Mouse (Mus musculus) bone marrow, adult 2 months (tissue): ENCODE measurements around the gene Tsga13. TPM values are rescaled to one million over a fixed set of nuclear protein-coding genes. Genes with fewer than 3 reads are reported as not detected.

Source experiments
- H3K27ac ChIP-seq: fragments of 200-500 bp; 2 replicates; pipeline ENCODE4 v1.5.1; 2012; ENCODE audit warnings: low read depth, mild to moderate bottlenecking, control low read depth, inconsistent platforms, low read length; ENCODE audit not compliant: control insufficient read depth, poor library complexity, insufficient read depth
- H3K4me1 ChIP-seq: fragments of 200-500 bp; 2 replicates; pipeline ENCODE4 v1.6.1; 2011; ENCODE audit warnings: low read length; ENCODE audit not compliant: control insufficient read depth, insufficient read depth
- H3K4me3 ChIP-seq: fragments of 200-500 bp; replicated peaks from 2 replicates; pipeline ENCODE3; 2011; ENCODE audit warnings: mild to moderate bottlenecking, low read depth, low read length, control low read depth; ENCODE audit not compliant: control insufficient read depth
- CTCF ChIP-seq: fragments of 200-500 bp; IDR thresholded peaks from 2 replicates; pipeline ENCODE4 v1.5.1; 2011; ENCODE audit warnings: low read length, control low read depth; ENCODE audit not compliant: control insufficient read depth, insufficient read depth
- POLR2A ChIP-seq: fragments of 200-500 bp; IDR thresholded peaks from 2 replicates; pipeline ENCODE4 v1.6.1; 2011; ENCODE audit warnings: low read depth, mild to moderate bottlenecking, control low read depth, low read length, borderline replicate concordance; ENCODE audit not compliant: control insufficient read depth
- WGBS: fragments of 180-500 bp; shearing (Covaris S2); methylation state at CpG from one replicate; pipeline ENCODE4 v1.1.7; 2018; 5-methylcytosine and 5-hydroxymethylcytosine counted together
- polyA plus RNA-seq: library from polyadenylated mRNA; stranded (reverse); fragments of >200 nt; gene quantifications from 2 replicates; pipeline ENCODE4 v1.2.4, GENCODE M21; 2011; ENCODE audit warnings: low replicate concordance; ENCODE audit not compliant: missing spikeins, insufficient read depth, insufficient read length

Gene Tsga13
- polyA plus RNA-seq, 1 experiment: not detected

DNA sequence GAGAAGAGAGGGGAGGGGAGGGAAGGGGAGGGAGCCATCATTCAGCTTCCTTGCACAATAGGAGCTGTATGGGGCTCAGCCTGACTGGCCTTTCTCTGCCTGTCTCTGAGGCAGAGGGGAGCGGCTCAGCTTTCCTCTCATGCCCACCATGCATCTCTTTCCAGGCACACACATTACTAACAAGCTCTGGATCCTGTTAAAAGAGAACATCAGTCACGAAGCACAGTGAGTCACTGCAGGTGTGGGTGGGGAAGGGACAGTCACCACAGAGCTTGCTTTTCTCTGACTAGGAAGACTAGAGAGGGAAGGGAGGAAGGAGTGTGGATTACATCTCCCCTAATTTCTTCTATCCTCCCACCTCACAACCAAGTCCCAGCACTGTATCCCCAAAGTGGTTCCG, 7.4 kb downstream of the Tsga13 start:
- no peak for TF ChIP-seq POLR2A
- TF ChIP-seq CTCF: no peak
- Histone ChIP-seq H3K4me1 (no peaks in the 10 kb centered on the region), H3K27ac (no peak overlapping the region), H3K4me3 (no peak overlapping the region)
- WGBS: 61% methylated on average over 3 of the region's 3 CpGs

DNA sequence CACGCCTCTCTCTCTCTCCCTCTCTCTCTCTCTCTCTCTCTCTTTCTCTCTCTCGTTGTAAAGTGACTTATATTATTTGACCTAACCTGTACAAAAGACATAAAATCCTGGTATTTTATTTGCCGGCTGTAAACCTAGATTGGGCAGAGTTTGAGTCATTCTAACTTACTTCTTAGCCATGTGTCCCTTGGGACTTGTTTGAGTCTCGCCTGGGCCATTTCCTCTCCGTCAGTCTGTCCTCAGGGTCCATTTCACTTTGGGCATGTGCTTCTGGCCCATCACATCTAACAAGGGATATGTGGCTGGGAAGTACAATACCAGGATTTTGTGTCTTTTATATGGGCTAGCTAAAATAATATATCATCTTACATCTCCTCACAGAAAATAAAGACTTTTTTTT, 10.5 kb downstream of the Tsga13 start:
- no peak for TF ChIP-seq CTCF
- TF ChIP-seq POLR2A: no peak
- H3K4me1 ChIP-seq: no peaks in the 10 kb centered on the region
- H3K4me3 ChIP-seq: no peak overlapping the region
- H3K27ac ChIP-seq: no peak overlapping the region
- WGBS: 60% methylated on average over 5 of the region's 5 CpGs

DNA sequence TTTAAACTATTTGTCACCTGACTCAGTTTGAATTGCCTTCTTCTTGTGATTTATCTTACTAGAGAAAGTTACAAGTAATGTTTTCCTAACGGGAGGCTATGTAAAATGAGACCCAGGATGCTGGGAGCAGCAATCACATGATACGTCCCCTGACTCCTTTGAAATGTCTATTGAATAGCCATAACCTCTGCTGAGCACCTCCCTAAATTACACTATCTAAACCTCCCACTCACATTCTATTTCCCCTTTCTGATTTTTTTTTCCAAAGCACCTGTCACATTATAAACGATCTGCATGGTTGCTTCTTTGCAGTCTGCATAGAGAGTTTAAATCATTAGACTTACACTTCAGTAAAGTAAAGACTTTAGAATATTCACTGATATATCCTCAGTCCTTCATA, 11.3 kb downstream of the Tsga13 start:
- WGBS: 22% methylated on average over 3 of the region's 3 CpGs
- Histone ChIP-seq H3K27ac (no peak overlapping the region), H3K4me1 (peaks cover 2% of the 10 kb centered on the region; the same call in 1 of the 2 replicates), H3K4me3 (no peak overlapping the region)
- TF ChIP-seq CTCF (no peak), POLR2A (no peak)

DNA sequence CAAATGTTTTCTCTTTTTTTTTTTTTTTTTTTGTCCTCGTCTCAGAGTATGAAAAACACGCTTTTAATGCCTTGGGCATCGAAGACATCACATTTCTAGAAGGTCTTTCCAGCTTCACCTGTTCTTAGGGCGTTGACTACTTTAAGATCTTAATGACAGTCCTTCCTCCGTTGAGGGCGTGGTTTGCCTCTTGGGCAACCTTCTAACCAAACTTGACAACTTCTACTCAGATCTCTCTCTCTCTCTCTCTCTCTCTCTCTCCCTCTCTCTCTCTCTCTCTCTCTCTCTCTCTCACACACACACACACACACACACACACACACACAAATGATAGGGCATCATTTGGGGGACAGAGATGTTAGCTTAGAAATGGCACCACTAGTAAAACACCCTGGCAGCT, 17.9 kb downstream of the Tsga13 start:
- H3K4me3 ChIP-seq: no peak overlapping the region

DNA sequence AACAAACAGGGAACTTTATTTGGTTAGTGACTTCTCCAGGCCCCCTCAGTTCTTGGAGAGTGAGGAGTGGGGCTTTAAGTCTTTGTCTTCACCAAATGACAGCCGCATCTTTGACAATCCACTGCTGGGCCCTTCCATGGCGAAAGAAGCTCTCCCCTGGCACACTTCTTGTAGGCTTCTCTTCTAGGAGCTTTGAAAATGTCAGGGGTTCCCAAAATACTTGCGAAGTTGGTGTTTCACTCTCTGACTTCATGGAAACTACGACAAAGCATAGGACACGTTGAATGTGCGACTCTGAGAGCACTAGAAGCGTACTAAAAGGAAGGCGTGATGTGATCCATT, 18.4 kb downstream of the Tsga13 start:
- peak overlapping the region; percentile 88; the same call in 1 of the 2 replicates for H3K27ac ChIP-seq
- TF ChIP-seq POLR2A (no peak), CTCF (no peak)
- peak overlapping the region; percentile 2 for H3K4me3 ChIP-seq
- 37% methylated on average over 8 of the region's 8 CpGs for WGBS
- H3K4me1 ChIP-seq: peaks cover 3% of the 10 kb centered on the region; the same call in 1 of the 2 replicates

More for the DNA sequence above, 17.9 kb downstream of the Tsga13 start:
- Histone ChIP-seq H3K4me1 (peaks cover 3% of the 10 kb centered on the region; the same call in 1 of the 2 replicates), H3K27ac (no peak overlapping the region)
- TF ChIP-seq POLR2A: no peak
- no peak for TF ChIP-seq CTCF
- WGBS: 43% methylated on average over 6 of the region's 6 CpGs

DNA sequence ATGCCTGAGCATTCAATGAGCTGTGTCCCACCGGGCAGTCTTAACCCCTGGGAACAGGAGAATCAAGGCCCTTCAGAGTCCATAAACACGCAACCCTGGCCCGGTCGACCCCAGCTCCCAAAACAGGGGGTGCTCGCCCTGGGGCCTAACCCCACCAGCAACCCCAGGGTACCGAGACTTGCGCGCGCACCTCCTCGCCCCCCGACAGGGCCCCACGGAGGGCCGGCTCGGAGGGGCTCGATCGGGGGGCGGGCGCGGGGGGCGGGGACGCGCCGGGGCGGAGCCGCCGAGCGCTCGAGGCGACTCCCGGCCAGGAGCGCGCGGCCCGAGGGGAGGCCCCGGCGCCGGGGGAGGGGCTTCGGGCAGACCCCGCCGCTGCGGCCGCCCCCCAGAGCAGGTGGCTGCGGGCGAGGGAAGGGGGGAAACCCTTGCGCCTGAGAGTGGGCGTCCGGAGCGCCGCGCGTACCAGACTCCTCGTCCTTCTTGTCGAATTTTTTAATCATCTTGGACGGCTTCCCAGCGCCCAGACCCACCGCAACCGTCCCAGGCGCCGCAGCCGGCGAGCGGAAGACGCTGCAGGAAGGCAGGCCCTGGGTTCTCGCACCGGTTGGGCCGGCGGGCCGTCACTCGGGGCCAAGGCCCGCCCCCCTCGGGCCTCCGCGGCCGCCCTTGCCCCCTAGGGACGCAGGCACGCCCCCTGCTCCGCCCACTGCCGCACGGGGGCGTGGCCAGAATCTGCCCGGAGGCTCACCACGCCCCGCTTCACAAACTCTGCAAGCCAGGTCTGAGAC, 19.0 kb downstream of the Tsga13 start, which contains the start of gene Copg2:
Gene Copg2 (minus strand): TSS at position 600 of the 791 bp plus-strand sequence.
- H3K27ac ChIP-seq: peak within 1 kb of the TSS; percentile 88
- H3K4me1 ChIP-seq: peaks cover 3% of the 10 kb centered on the region; the same call in 1 of the 2 replicates
- WGBS: under 1% methylated on average over 83 of the region's 83 CpGs
- TF ChIP-seq CTCF: no peak
- peak; percentile 73; the same call in 1 of the 2 replicates for TF ChIP-seq POLR2A
- H3K4me3 ChIP-seq: peak within 1 kb of the TSS; percentile 88

DNA sequence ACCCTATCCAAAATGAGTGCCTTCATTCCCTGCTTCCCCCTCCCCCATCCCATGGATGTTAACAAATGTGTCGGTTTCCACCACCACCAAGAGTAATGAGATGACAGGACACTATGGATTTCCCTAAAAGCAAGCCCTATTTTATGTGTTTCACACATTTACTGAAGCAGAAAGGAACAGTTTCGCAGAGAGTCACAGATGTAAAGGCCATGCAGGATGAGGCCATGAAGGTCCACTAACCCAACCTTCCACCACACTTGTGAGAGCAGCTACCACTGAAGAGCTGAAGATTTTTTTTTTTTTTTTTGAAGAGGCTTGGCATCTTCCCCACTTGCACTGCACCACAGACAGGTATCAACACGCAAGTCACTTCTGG, 19.6 kb downstream of the Tsga13 start:
- peaks cover 3% of the 10 kb centered on the region; the same call in 1 of the 2 replicates for H3K4me1 ChIP-seq
- TF ChIP-seq CTCF (no peak), POLR2A (no peak)
- H3K4me3 ChIP-seq: peak overlapping the region; percentile 65
- 23% methylated on average over 3 of the region's 3 CpGs for WGBS
- no peak overlapping the region for H3K27ac ChIP-seq

DNA sequence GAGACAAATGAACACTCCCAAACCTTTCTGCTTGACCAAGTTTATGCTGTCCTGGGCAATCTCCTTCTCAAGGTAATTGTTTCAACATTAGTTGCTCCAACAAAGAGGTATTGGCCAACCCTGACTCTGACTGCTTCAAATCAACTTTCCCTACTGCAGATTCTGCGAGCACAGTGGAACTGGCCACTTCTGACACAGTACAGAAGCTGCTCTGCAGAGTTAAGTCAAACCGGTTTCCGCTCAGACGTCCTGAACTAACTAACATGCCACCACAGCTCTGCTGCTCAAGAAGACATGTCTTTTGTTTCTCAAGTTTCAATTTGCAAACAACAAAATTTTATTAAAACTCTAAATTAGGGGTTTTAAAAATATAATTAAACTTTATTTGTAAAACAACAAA, 22.3 kb downstream of the Tsga13 start:
- no peak overlapping the region for H3K27ac ChIP-seq
- H3K4me3 ChIP-seq: no peak overlapping the region
- no peaks in the 10 kb centered on the region; the same call in 1 of the 2 replicates for H3K4me1 ChIP-seq
- 73% methylated on average over 4 of the region's 4 CpGs for WGBS
- TF ChIP-seq CTCF (no peak), POLR2A (no peak)

DNA sequence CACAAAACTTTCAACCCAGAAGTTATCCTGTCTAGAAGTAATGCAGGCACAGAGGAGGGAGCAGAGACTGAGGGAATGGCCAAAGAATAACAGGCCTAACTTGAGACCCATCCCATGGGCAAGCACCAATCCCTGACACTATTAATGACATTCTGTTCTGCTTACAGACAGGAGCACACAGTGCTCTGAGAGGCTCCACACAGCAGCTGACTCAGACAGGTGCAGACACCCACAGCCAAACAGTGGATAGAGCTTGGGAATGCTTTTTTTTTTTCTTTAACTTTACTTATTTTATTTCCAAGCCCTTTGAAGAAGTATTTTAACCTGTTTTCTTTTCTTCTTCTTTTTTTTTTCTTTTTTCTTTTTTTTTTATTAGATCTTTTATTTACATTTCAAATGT, 23.6 kb downstream of the Tsga13 start:
- TF ChIP-seq CTCF (no peak), POLR2A (no peak)
- H3K27ac ChIP-seq: no peak overlapping the region
- no peak overlapping the region for H3K4me3 ChIP-seq
- no peaks in the 10 kb centered on the region; the same call in 1 of the 2 replicates for H3K4me1 ChIP-seq
